Mouse (Mus musculus): ENCODE data around the gene Ccdc9b. TPM values are rescaled to one million over a fixed set of nuclear protein-coding genes. Genes with fewer than 3 reads are reported as not detected.
A peak's percentile ranks its signal among the peaks of the same experiment; 100 is the strongest.

Gene Ccdc9b
- total RNA-seq, 1 experiment from 2014 or later = 4.2 TPM

- DNase-seq = no peak
These were observed 13.8 kb upstream of the Ccdc9b start for GRCm38 (mm10) chr2:118776295-118776694.

DNA sequence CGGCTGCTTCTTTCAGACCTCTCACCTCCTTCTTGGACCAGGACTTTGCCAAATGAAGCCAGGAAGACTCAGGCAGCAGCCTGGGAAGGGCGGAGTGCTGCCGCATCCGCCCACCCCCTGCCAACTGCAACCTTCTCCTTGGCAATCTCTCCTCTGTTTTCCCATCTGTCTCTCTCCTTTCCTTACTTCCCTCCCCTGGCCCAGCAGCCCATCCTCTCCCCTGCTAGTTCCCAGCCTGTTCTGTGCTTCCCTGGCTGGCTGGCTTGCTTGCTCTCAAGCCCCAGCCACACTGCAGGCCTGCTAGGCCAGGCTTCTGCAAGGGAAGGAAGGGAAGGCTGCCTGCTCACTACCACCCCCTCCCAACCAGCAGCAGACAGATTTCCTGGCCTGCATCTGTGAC lies 13.4 kb upstream of the Ccdc9b start:
- DNase-seq = no peak

GRCm38 (mm10) chr2:118775396-118775795 lies 12.9 kb upstream of the Ccdc9b start:
- no peak for DNase-seq

DNA sequence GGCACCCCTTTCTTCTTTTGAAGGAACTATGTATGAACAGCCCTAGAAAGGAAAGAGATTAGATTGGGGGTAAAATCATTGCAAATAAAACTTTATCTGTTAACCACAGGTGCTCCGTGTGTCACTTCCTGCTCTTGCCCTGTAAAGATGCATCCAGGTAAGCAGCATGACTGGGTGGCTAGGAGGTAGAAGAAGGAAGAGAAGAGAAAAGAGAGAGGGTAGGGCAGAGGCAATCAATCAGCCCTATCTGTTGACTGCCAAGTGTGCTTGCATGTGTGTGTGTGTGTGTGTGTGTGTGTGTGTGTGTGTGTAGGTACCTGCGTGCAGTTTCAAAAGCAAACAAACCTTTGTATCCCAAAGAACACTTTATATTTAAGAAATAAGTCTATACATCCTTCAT lies 12.1 kb upstream of the Ccdc9b start:
- no peak for DNase-seq

DNA sequence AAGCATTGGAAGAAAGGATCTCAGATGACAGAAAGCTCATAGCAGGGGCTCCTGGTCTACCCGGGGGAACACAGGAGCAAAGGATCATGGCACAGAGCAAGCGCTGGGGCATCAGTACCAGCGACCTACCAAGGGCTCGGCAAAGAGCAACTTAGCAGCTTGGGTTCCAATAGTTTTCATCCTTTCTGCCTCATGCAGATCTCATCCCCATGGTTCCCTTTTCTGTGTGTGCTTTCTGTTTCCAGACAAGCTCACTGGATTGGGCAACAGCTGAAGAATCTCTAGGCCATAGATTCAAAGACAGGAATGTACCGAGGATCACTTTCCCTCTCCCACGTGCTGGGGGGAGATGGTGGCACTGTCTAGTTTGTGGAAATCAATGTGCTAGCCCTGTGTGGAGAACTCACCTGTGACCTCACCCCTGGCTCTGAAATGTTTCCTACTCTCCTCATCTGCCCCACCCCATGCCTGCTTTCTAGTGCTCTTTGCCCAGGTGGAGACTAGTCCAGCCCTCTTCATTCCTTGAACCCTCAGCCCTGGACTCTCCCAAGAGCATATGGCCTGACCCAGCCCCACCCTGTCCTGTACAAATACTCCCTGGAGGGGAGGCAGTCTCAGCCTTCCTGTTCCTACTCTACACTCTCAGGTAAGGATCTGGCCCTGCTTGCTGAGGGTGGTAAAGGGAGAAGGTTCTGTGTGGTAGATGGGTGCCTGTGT lies 9.9 kb upstream of the Ccdc9b start, which contains the start of gene Phgr1:
Gene Phgr1 (plus strand): TSS at position 612 of the 717 bp plus-strand sequence.
- DNase-seq = no peak

GRCm38 (mm10) chr2:118766041-118767033 lies 3.9 kb upstream of the Ccdc9b start:
- no peak for DNase-seq

DNA sequence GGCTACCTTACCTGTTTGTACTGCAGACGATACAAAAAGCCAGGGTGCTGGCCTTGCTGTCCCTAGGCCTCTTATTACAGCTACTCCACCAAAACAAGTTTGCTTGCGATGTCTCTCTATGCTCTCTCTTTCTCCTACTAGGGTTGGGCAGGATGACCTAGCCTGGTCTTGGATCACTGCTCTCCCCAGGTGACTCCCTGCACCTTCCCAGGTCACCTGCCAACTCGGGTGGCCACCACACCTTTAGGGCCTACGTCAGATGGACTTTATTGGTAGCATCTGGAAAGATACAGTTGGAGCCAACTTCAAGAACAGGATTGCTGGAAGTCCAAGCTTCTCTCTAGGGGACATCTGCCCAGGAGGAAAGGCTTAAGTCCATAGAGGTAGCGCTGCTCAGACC lies 2.4 kb upstream of the Ccdc9b start:
- no peak for DNase-seq

GRCm38 (mm10) chr2:118764094-118764831 lies 1.8 kb upstream of the Ccdc9b start:
- peak; percentile 68 for DNase-seq

DNA sequence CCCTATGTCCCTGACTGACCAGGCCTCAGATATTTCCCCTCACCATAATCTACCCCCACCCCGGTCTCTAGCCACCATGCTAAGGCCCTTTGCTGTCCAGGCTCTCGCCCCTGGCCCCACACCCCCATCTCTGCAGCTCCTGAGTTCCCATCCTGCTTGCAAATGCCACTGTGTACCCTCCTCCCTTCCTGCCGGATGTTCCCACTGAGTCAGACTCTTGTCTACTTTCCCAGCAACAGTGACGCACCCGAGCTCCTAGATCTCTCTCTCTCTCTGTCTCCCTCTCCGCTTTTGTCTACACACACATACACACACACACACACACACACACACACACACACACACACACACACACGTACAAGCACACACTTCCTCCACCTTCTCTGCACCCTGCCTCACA lies 1.0 kb upstream of the Ccdc9b start:
- DNase-seq = peak; percentile 47

- no peak for DNase-seq
These were observed 305 bp upstream of the Ccdc9b start for GRCm38 (mm10) chr2:118762784-118763148.

- DNase-seq = no peak
These were observed 1.1 kb downstream of the Ccdc9b start for GRCm38 (mm10) chr2:118761358-118761757.

DNA sequence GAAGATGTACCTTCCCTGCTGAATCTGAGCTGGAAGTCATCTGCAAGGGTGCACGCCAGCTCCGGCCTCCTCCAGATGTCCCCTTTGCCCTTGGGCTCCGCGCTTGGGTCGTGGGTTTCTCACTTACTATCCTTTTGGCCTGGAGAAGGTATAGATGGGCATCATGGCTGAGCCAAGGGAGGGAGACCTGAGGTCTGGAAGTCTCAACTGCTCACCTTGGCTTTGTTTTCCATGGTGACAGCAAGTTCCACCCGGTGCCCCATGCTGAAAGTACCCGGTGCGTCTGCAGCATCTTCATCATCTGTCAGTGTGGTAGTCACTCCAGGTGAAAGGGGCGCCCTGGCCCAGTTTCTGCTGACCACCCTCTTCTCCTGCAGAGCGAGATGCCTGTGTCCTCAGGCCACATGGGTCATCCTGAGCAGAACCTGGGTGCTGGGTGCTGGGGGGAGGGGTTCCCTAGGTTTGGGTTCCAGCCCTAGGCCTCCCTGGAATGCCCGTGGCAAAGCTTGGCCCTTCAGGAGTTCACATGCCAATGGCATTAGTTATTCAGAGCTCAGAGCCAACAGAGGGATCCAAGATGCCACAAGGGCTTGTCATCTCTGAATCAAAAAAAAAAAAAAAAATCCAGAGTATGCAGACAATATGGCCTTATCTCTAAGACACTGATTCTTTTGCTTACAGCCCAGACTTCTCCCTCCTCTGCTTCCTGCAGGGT lies 2.0 kb downstream of the Ccdc9b start:
- DNase-seq = no peak

DNA sequence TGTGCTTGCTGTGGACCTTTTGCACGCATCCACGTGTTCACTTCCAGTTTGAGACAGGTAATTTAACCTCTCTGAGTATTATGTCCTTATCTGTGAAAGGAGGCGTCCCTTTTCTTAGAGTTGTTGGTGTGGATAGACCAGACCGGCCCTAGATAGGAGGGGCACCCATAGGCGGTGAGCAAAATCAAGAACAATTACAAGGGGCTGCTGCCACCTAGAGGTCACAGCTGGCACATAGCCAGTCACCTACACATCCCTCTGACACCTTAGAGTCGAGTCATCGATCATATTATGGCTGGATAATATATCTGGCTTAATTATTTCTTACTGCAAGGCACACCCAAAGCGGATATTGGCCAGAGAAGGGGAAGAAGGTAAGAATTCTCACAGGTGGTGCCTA lies 2.6 kb downstream of the Ccdc9b start:
- peak; percentile 57 for DNase-seq

- no peak for DNase-seq
These were observed 6.4 kb downstream of the Ccdc9b start for GRCm38 (mm10) chr2:118756103-118756502.

- no peak for DNase-seq
These were observed 7.1 kb downstream of the Ccdc9b start for GRCm38 (mm10) chr2:118755407-118755806.

DNA sequence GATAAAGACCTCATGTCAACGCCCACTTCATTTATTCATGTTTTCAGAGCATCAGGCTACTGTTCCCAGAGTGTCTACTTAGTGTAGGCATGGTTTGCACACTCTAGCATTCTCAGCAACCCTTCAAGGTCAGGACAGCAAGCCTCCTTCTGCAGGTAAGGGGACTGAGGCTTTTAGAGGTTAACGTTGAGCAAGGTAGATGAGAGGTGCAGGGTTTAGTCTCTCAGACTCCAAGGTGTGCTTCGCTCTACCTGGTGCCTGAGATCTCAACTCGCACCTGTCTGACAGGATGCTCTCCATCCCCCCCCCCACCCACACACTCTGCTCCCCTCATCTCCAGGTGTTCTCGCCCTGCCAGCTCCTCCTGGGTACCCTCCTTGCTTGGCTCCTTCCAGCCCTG lies 8.3 kb downstream of the Ccdc9b start:
- no peak for DNase-seq

- DNase-seq = no peak
These were observed 9.7 kb downstream of the Ccdc9b start for GRCm38 (mm10) chr2:118752792-118753108.

- no peak for DNase-seq
These were observed 10.3 kb downstream of the Ccdc9b start for GRCm38 (mm10) chr2:118751896-118752791.

- no peak for DNase-seq
These were observed 12.0 kb downstream of the Ccdc9b start for GRCm38 (mm10) chr2:118750476-118750875.

GRCm38 (mm10) chr2:118749341-118749884 lies 13.0 kb downstream of the Ccdc9b start:
- DNase-seq = no peak
